Mouse (Mus musculus): ENCODE data around the gene Hint1. TPM values are rescaled to one million over a fixed set of nuclear protein-coding genes. Genes with fewer than 3 reads are reported as not detected.

Hint1 gene
- total and polyA plus RNA-seq, 2 experiments from 2014 or later = 779 to 923 TPM

- peak; percentile 29 for TF ChIP-seq CTCF (IDR thresholded peaks at IDR 0.05; ENCODE audit: low read depth)
- peak; percentile 76 for TF ChIP-seq EP300 (IDR thresholded peaks at IDR 0.05; ENCODE audit: low read depth)
- WGBS = 14% methylated on average over 8 of the region's 8 CpGs
- Histone ChIP-seq H3K36me3 (replicated peaks; ENCODE audit: control insufficient read depth, insufficient read depth, low read length) (no peaks in the 10 kb centered on the region), H3K4me3 (ENCODE audit: low read depth, low read length) (no peak overlapping the region), H3K9me3 (replicated peaks; ENCODE audit: control insufficient read depth, low read length) (no peaks in the 10 kb centered on the region), H3K27ac (ENCODE audit: low read depth) (peak overlapping the region; percentile 83), H3K4me2 (ENCODE audit: low read depth, low read length) (no peak overlapping the region), H3K27me3 (ENCODE audit: control insufficient read depth, insufficient read depth, low read length) (no peaks in the 10 kb centered on the region), H3K9ac (replicated peaks; ENCODE audit: low read depth, low read length) (0 out of 2 replicates have a peak overlapping the region, but pooled peaks have one; percentile 27), H3K4me1 (ENCODE audit: control insufficient read depth, insufficient read depth) (peaks cover 49% of the 10 kb centered on the region)
- DNase-seq (ENCODE audit: low spot score) (peak; percentile 81), ATAC-seq (ENCODE audit: insufficient read depth, low read depth) (peak; percentile 50; the same call in 1 of the 2 replicates)
Measured at GRCm38 (mm10) chr11:54882671-54883070, 16.5 kb downstream of the Hint1 start.

GRCm38 (mm10) chr11:54884197-54884828 is 18.1 kb downstream of the Hint1 start:
- no peak for ATAC-seq (ENCODE audit: insufficient read depth, low read depth)

GRCm38 (mm10) chr11:54884937-54885336 is 18.8 kb downstream of the Hint1 start:
- H3K4me1 ChIP-seq (ENCODE audit: control insufficient read depth, insufficient read depth) = peaks cover 45% of the 10 kb centered on the region
- no peak overlapping the region for H3K4me2 ChIP-seq (ENCODE audit: low read depth, low read length)
- H3K4me3 ChIP-seq (ENCODE audit: low read depth, low read length) = no peak overlapping the region
- no peaks in the 10 kb centered on the region for H3K27me3 ChIP-seq (ENCODE audit: control insufficient read depth, insufficient read depth, low read length)
- TF ChIP-seq CTCF (IDR thresholded peaks at IDR 0.05; ENCODE audit: low read depth) (no peak), EP300 (IDR thresholded peaks at IDR 0.05; ENCODE audit: low read depth) (0 out of 2 replicates have a peak, but pooled peaks have one; percentile 1)
- peak; percentile 50 for ATAC-seq (ENCODE audit: insufficient read depth, low read depth)
- WGBS = 12% methylated on average over 5 of the region's 5 CpGs
- peak overlapping the region; percentile 68 for H3K27ac ChIP-seq (ENCODE audit: low read depth)
- peak; percentile 50 for DNase-seq (ENCODE audit: low spot score)
- H3K36me3 ChIP-seq (replicated peaks; ENCODE audit: control insufficient read depth, insufficient read depth, low read length) = no peaks in the 10 kb centered on the region
- H3K9me3 ChIP-seq (replicated peaks; ENCODE audit: control insufficient read depth, low read length) = no peaks in the 10 kb centered on the region
- no peak overlapping the region for H3K9ac ChIP-seq (replicated peaks; ENCODE audit: low read depth, low read length)

More at GRCm38 (mm10) chr11:54884197-54884828, 18.1 kb downstream of the Hint1 start:
- no peak overlapping the region for H3K9ac ChIP-seq (replicated peaks; ENCODE audit: low read depth, low read length)
- H3K27me3 ChIP-seq (ENCODE audit: control insufficient read depth, insufficient read depth, low read length) = no peaks in the 10 kb centered on the region
- H3K9me3 ChIP-seq (replicated peaks; ENCODE audit: control insufficient read depth, low read length) = no peaks in the 10 kb centered on the region
- no peak overlapping the region for H3K4me2 ChIP-seq (ENCODE audit: low read depth, low read length)
- peak overlapping the region; percentile 68 for H3K27ac ChIP-seq (ENCODE audit: low read depth)
- TF ChIP-seq EP300 (IDR thresholded peaks at IDR 0.05; ENCODE audit: low read depth) (no peak), CTCF (IDR thresholded peaks at IDR 0.05; ENCODE audit: low read depth) (no peak)
- H3K4me3 ChIP-seq (ENCODE audit: low read depth, low read length) = no peak overlapping the region
- no peaks in the 10 kb centered on the region for H3K36me3 ChIP-seq (replicated peaks; ENCODE audit: control insufficient read depth, insufficient read depth, low read length)
- WGBS = 81% methylated on average over 5 of the region's 5 CpGs
- no peak for DNase-seq (ENCODE audit: low spot score)
- H3K4me1 ChIP-seq (ENCODE audit: control insufficient read depth, insufficient read depth) = peaks cover 49% of the 10 kb centered on the region

GRCm38 (mm10) chr11:54885406-54885805 is 19.2 kb downstream of the Hint1 start:
- peaks cover 41% of the 10 kb centered on the region for H3K4me1 ChIP-seq (ENCODE audit: control insufficient read depth, insufficient read depth)
- 88% methylated on average over 2 of the region's 2 CpGs for WGBS
- no peak for DNase-seq (ENCODE audit: low spot score)
- H3K9me3 ChIP-seq (replicated peaks; ENCODE audit: control insufficient read depth, low read length) = no peaks in the 10 kb centered on the region
- H3K36me3 ChIP-seq (replicated peaks; ENCODE audit: control insufficient read depth, insufficient read depth, low read length) = no peaks in the 10 kb centered on the region
- no peak overlapping the region for H3K9ac ChIP-seq (replicated peaks; ENCODE audit: low read depth, low read length)
- H3K27ac ChIP-seq (ENCODE audit: low read depth) = peak overlapping the region; percentile 68; the same call in 1 of the 2 replicates
- no peak for ATAC-seq (ENCODE audit: insufficient read depth, low read depth)
- H3K4me3 ChIP-seq (ENCODE audit: low read depth, low read length) = no peak overlapping the region
- no peak overlapping the region for H3K4me2 ChIP-seq (ENCODE audit: low read depth, low read length)
- TF ChIP-seq CTCF (IDR thresholded peaks at IDR 0.05; ENCODE audit: low read depth) (no peak), EP300 (IDR thresholded peaks at IDR 0.05; ENCODE audit: low read depth) (no peak)
- no peaks in the 10 kb centered on the region for H3K27me3 ChIP-seq (ENCODE audit: control insufficient read depth, insufficient read depth, low read length)

GRCm38 (mm10) chr11:54887927-54888326 is 21.7 kb downstream of the Hint1 start:
- H3K27ac ChIP-seq (ENCODE audit: low read depth) = no peak overlapping the region
- DNase-seq (ENCODE audit: low spot score) = no peak
- H3K27me3 ChIP-seq (ENCODE audit: control insufficient read depth, insufficient read depth, low read length) = no peaks in the 10 kb centered on the region

More at GRCm38 (mm10) chr11:54887927-54888326, 21.7 kb downstream of the Hint1 start:
- no peak for ATAC-seq (ENCODE audit: insufficient read depth, low read depth)
- TF ChIP-seq EP300 (IDR thresholded peaks at IDR 0.05; ENCODE audit: low read depth) = no peak
- no peak for TF ChIP-seq CTCF (IDR thresholded peaks at IDR 0.05; ENCODE audit: low read depth)
- Histone ChIP-seq H3K4me3 (ENCODE audit: low read depth, low read length) (no peak overlapping the region), H3K36me3 (replicated peaks; ENCODE audit: control insufficient read depth, insufficient read depth, low read length) (no peaks in the 10 kb centered on the region), H3K9ac (replicated peaks; ENCODE audit: low read depth, low read length) (no peak overlapping the region), H3K4me1 (ENCODE audit: control insufficient read depth, insufficient read depth) (peaks cover 23% of the 10 kb centered on the region), H3K9me3 (replicated peaks; ENCODE audit: control insufficient read depth, low read length) (no peaks in the 10 kb centered on the region), H3K4me2 (ENCODE audit: low read depth, low read length) (no peak overlapping the region)
- 57% methylated on average over 6 of the region's 6 CpGs for WGBS

Data from heart, postnatal 0 days (tissue).